Mouse (Mus musculus): ENCODE results near the gene Pcdh7. TPM values are rescaled to one million over a fixed set of nuclear protein-coding genes. Genes with fewer than 3 reads are reported as not detected.

Gene Pcdh7
- polyA plus RNA-seq, 1 experiment from 2014 or later: 6.8 TPM

DNA sequence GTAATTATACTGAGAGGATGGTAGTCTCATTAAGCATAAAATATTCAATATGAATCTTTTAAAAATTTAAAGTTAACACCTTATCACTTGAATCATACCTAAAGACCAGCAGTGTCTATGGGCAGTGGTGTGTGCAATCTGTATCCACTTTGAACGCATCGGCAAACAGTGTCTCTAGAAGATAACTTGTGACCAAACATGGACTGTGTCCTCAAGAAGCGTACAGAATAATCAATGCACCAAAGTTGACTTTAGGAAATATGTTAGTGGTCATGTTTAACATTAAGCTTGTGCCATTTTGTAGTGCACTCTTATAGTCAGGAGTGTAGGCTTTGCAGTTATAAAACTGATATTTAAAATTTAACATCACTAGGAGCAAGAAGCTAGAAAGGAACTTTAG is 110.7 kb downstream of the Pcdh7 start:
- ATAC-seq (ENCODE audit: insufficient number of reproducible peaks, low FRiP score, low TSS enrichment, low read depth): no peak
- 95% methylated on average over 3 of the region's 3 CpGs for WGBS
- no peaks in the 10 kb centered on the region for H3K9me3 ChIP-seq (ENCODE audit: control insufficient read depth, low read length)

DNA sequence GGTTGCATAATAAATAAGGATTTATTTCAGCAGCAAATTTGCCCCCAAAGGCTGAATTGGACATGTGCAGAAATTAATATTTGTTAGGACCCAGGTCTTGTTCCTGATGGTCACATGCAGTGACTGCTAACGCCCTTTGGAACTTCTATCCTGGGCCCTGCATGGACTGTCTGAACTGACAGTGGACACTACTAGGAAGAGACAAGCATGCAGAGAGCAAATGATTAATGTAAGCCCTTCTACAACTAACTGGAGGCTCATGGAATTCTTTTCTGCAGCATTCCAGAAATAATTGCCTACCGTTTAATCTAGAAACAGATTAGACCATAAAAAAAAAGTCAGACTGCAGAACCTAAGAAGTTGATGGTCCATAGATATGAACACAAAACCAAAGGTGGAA is 119.4 kb downstream of the Pcdh7 start:
- no peak overlapping the region for H3K9ac ChIP-seq (ENCODE audit: low read length)
- no peak for DNase-seq (ENCODE audit: low spot score)

More for the DNA sequence above, 110.7 kb downstream of the Pcdh7 start:
- Histone ChIP-seq H3K9ac (ENCODE audit: low read length) (no peak overlapping the region), H3K4me2 (ENCODE audit: low read depth, severe bottlenecking) (no peak overlapping the region), H3K4me3 (ENCODE audit: low read depth, low read length) (no peak overlapping the region), H3K4me1 (ENCODE audit: control insufficient read depth, insufficient read depth, low read length) (no peaks in the 10 kb centered on the region), H3K27me3 (ENCODE audit: control insufficient read depth, insufficient read depth, low read length) (no peaks in the 10 kb centered on the region), H3K27ac (replicated peaks; ENCODE audit: low read depth, low read length) (no peak overlapping the region), H3K36me3 (ENCODE audit: control insufficient read depth, insufficient read depth, low read length) (no peaks in the 10 kb centered on the region)
- DNase-seq (ENCODE audit: low spot score): no peak

DNA sequence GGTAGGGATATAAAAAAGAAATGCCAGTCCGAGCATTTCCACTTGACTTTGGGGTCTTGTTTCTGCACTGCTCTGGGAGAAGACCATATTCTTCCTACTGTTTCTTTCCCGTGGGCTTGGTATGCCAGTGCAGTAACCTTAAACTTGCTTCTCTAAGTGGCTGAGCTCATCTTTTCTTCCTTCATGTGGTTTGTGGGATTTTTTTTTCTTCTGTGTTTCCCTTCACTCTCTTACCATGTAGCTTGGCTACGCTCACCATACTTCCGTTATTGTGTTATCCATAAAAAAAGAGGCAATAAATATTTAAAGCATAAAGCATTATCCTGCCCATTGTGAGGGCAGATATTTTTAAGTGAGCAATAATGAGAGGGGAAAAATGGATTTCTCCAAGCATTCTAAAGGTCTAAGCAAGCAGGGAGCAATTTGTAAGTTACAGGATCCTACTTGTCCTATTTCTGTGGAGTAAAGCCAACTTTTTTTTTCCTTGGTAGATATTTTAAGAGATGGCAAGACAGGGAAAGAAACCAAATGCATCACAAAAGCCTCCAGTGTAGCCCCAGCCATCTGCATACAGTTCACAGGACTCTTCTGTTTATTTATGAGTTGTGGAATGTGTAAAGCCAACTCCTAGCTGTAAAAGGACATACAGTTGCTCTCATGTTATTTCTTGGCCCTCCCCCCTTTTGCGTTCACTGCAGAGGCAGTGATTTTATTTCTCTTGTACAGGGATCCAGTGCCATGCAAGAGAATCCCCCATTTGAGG is 123.8 kb downstream of the Pcdh7 start:
- Histone ChIP-seq H3K4me3 (ENCODE audit: low read depth, low read length) (no peak overlapping the region), H3K4me1 (ENCODE audit: control insufficient read depth, insufficient read depth, low read length) (no peaks in the 10 kb centered on the region), H3K27ac (replicated peaks; ENCODE audit: low read depth, low read length) (no peak overlapping the region), H3K36me3 (ENCODE audit: control insufficient read depth, insufficient read depth, low read length) (no peaks in the 10 kb centered on the region), H3K9ac (ENCODE audit: low read length) (no peak overlapping the region), H3K9me3 (ENCODE audit: control insufficient read depth, low read length) (no peaks in the 10 kb centered on the region), H3K27me3 (ENCODE audit: control insufficient read depth, insufficient read depth, low read length) (no peaks in the 10 kb centered on the region), H3K4me2 (ENCODE audit: low read depth, severe bottlenecking) (no peak overlapping the region)
- DNase-seq (ENCODE audit: low spot score): no peak
- no peak for ATAC-seq (ENCODE audit: insufficient number of reproducible peaks, low FRiP score, low TSS enrichment, low read depth)
- WGBS: 72% methylated on average over 5 of the region's 5 CpGs

More for the DNA sequence above, 119.4 kb downstream of the Pcdh7 start:
- no peak overlapping the region for H3K4me2 ChIP-seq (ENCODE audit: low read depth, severe bottlenecking)
- 49% methylated on average over 2 of the region's 2 CpGs for WGBS
- no peaks in the 10 kb centered on the region for H3K27me3 ChIP-seq (ENCODE audit: control insufficient read depth, insufficient read depth, low read length)
- ATAC-seq (ENCODE audit: insufficient number of reproducible peaks, low FRiP score, low TSS enrichment, low read depth): no peak
- no peak overlapping the region for H3K27ac ChIP-seq (replicated peaks; ENCODE audit: low read depth, low read length)
- no peaks in the 10 kb centered on the region for H3K36me3 ChIP-seq (ENCODE audit: control insufficient read depth, insufficient read depth, low read length)
- H3K9me3 ChIP-seq (ENCODE audit: control insufficient read depth, low read length): no peaks in the 10 kb centered on the region
- no peak overlapping the region for H3K4me3 ChIP-seq (ENCODE audit: low read depth, low read length)
- H3K4me1 ChIP-seq (ENCODE audit: control insufficient read depth, insufficient read depth, low read length): no peaks in the 10 kb centered on the region

DNA sequence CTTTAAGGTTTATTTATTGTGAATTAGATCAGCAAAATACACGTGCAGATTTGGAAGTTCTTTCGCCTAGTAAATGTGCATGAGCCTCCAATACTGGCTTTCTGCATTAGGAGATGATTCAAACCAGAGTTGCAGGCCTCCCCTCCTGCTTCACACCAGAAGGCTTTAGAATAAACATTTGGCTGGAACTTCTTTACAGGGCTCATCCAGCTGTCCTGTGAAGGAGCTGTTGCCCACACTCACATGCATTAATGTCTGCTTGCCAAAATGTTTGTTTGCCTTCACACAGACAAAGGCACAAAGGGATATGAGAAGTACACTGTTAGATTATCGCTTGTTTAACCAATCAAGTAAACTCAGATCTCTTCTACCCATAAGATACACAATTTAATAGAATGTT is 129.7 kb downstream of the Pcdh7 start:
- 38% methylated on average over 3 of the region's 3 CpGs for WGBS
- no peak overlapping the region for H3K4me2 ChIP-seq (ENCODE audit: low read depth, severe bottlenecking)
- DNase-seq (ENCODE audit: low spot score) (no peak), ATAC-seq (ENCODE audit: insufficient number of reproducible peaks, low FRiP score, low TSS enrichment, low read depth) (no peak)
- no peaks in the 10 kb centered on the region for H3K9me3 ChIP-seq (ENCODE audit: control insufficient read depth, low read length)
- H3K4me1 ChIP-seq (ENCODE audit: control insufficient read depth, insufficient read depth, low read length): no peaks in the 10 kb centered on the region
- H3K27me3 ChIP-seq (ENCODE audit: control insufficient read depth, insufficient read depth, low read length): no peaks in the 10 kb centered on the region
- no peak overlapping the region for H3K27ac ChIP-seq (replicated peaks; ENCODE audit: low read depth, low read length)
- H3K36me3 ChIP-seq (ENCODE audit: control insufficient read depth, insufficient read depth, low read length): no peaks in the 10 kb centered on the region
- H3K9ac ChIP-seq (ENCODE audit: low read length): no peak overlapping the region
- H3K4me3 ChIP-seq (ENCODE audit: low read depth, low read length): no peak overlapping the region

DNA sequence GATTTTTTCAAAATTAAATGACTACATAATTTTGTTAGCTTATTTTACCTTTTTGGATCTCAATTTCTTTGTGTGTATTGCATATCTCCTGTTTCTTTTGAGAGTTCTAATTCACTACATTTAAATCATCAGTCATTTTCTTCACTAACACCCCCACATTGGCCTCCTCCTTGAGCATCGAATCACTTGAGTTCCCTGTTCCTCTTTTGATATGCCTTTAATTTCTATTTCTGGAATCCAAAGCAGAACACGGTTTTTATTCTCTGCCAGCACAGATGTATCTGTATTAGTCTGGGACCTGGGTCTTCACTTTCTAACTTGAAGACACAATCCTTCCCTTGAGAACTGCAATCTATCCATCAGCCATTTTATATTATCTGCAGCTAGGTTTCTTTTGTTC is 132.3 kb downstream of the Pcdh7 start:
- H3K9ac ChIP-seq (ENCODE audit: low read length): no peak overlapping the region

DNA sequence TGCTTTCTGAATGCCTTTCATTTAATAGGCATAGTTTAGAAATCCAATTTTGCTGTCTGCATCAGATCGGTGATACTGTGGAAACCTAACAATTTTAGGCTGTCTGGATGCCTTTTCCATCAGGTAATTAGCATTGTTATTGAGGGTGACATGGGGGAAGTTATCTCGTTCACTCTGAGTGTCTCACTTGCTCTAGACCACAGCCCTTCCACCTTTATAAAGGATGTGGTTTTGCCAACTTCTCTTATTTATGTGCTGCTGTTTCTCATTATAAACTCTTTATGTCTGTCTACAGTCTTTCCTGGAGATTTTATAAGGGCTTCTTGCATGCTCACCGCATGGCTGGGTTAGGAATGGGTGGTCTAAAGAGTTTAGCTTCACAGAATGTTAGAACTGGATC is 139.5 kb downstream of the Pcdh7 start:
- H3K27me3 ChIP-seq (ENCODE audit: control insufficient read depth, insufficient read depth, low read length): no peaks in the 10 kb centered on the region
- no peaks in the 10 kb centered on the region for H3K36me3 ChIP-seq (ENCODE audit: control insufficient read depth, insufficient read depth, low read length)
- DNase-seq (ENCODE audit: low spot score) (peak; percentile 37), ATAC-seq (ENCODE audit: insufficient number of reproducible peaks, low FRiP score, low TSS enrichment, low read depth) (no peak)
- no peak overlapping the region for H3K27ac ChIP-seq (replicated peaks; ENCODE audit: low read depth, low read length)
- no peak overlapping the region for H3K4me3 ChIP-seq (ENCODE audit: low read depth, low read length)
- no peak overlapping the region for H3K4me2 ChIP-seq (ENCODE audit: low read depth, severe bottlenecking)
- H3K4me1 ChIP-seq (ENCODE audit: control insufficient read depth, insufficient read depth, low read length): peaks cover 4% of the 10 kb centered on the region; the same call in 1 of the 2 replicates
- WGBS: 11% methylated on average over 3 of the region's 3 CpGs
- H3K9ac ChIP-seq (ENCODE audit: low read length): no peak overlapping the region
- H3K9me3 ChIP-seq (ENCODE audit: control insufficient read depth, low read length): no peaks in the 10 kb centered on the region

More for the DNA sequence above, 132.3 kb downstream of the Pcdh7 start:
- no peaks in the 10 kb centered on the region for H3K4me1 ChIP-seq (ENCODE audit: control insufficient read depth, insufficient read depth, low read length)
- ATAC-seq (ENCODE audit: insufficient number of reproducible peaks, low FRiP score, low TSS enrichment, low read depth) (no peak), DNase-seq (ENCODE audit: low spot score) (no peak)
- 95% methylated on average over 2 of the region's 2 CpGs for WGBS
- no peaks in the 10 kb centered on the region for H3K36me3 ChIP-seq (ENCODE audit: control insufficient read depth, insufficient read depth, low read length)
- H3K9me3 ChIP-seq (ENCODE audit: control insufficient read depth, low read length): no peaks in the 10 kb centered on the region
- H3K27ac ChIP-seq (replicated peaks; ENCODE audit: low read depth, low read length): no peak overlapping the region
- H3K4me2 ChIP-seq (ENCODE audit: low read depth, severe bottlenecking): no peak overlapping the region
- no peaks in the 10 kb centered on the region for H3K27me3 ChIP-seq (ENCODE audit: control insufficient read depth, insufficient read depth, low read length)
- H3K4me3 ChIP-seq (ENCODE audit: low read depth, low read length): no peak overlapping the region

DNA sequence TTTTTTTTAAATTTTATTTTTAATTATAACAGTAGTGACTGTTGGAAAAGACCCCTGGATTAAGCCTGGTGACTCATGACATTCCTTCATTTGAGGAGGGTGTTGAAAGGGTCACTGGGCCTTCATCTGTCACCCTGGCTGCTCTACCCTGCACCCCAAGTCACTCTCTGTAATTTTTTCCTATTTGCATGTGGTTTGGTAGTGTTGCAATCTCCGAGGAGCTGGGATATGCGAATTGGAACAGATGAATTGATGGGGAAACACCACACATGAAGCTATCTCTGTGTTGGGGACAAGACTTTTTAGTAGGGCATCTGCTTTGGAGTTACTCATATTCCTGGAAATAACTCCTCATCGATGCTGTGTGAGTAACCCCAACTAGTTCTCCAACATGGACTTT is 146.5 kb downstream of the Pcdh7 start:
- DNase-seq (ENCODE audit: low spot score) (no peak), ATAC-seq (ENCODE audit: insufficient number of reproducible peaks, low FRiP score, low TSS enrichment, low read depth) (no peak)
- no peak overlapping the region for H3K27ac ChIP-seq (replicated peaks; ENCODE audit: low read depth, low read length)
- H3K4me2 ChIP-seq (ENCODE audit: low read depth, severe bottlenecking): no peak overlapping the region
- WGBS: 95% methylated on average over 3 of the region's 3 CpGs
- H3K4me1 ChIP-seq (ENCODE audit: control insufficient read depth, insufficient read depth, low read length): peaks cover 3% of the 10 kb centered on the region; the same call in 1 of the 2 replicates
- H3K9me3 ChIP-seq (ENCODE audit: control insufficient read depth, low read length): no peaks in the 10 kb centered on the region
- H3K36me3 ChIP-seq (ENCODE audit: control insufficient read depth, insufficient read depth, low read length): no peaks in the 10 kb centered on the region
- H3K27me3 ChIP-seq (ENCODE audit: control insufficient read depth, insufficient read depth, low read length): no peaks in the 10 kb centered on the region
- H3K4me3 ChIP-seq (ENCODE audit: low read depth, low read length): no peak overlapping the region
- H3K9ac ChIP-seq (ENCODE audit: low read length): no peak overlapping the region

DNA sequence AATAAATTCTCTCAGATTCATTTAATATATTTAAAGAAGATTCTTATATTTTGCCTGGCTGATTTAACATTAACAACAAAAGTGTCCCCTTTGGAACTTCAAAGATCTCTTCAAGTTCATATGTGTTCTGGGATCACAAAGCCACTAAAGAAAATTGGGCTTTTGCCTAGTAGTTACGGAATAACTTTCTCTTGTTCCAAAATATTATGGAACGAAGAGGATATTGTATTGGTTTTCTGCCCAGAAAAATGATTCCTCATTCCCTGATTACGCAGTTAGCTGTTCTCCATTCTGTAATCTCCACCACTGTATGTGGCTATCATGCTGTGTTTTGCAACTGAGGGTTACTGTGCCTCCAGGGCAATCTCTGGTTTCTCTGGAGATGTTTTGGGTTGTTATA is 147.5 kb downstream of the Pcdh7 start:
- 92% methylated on average over 3 of the region's 3 CpGs for WGBS
- DNase-seq (ENCODE audit: low spot score): no peak

DNA sequence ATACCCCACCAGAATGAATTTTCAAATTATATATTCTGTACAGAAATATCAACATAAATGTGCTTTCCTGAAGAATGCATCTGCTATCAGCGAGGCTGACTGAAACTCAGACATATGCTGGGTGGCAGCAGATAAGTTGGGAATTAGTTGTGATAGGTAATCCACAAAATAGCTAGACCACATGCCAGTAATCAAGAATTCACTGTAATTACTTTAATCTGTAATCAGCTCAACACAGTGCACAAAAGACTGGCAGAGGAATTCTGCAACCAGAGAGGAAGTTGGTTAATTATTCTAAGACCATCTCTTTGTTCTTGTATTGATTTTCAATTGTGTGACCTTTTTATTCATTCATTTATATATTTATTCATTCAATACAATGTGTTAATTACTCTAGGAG is 148.3 kb downstream of the Pcdh7 start:
- Histone ChIP-seq H3K4me3 (ENCODE audit: low read depth, low read length) (no peak overlapping the region), H3K27me3 (ENCODE audit: control insufficient read depth, insufficient read depth, low read length) (no peaks in the 10 kb centered on the region), H3K4me2 (ENCODE audit: low read depth, severe bottlenecking) (no peak overlapping the region), H3K9ac (ENCODE audit: low read length) (no peak overlapping the region), H3K36me3 (ENCODE audit: control insufficient read depth, insufficient read depth, low read length) (no peaks in the 10 kb centered on the region), H3K9me3 (ENCODE audit: control insufficient read depth, low read length) (no peaks in the 10 kb centered on the region), H3K27ac (replicated peaks; ENCODE audit: low read depth, low read length) (no peak overlapping the region), H3K4me1 (ENCODE audit: control insufficient read depth, insufficient read depth, low read length) (peaks cover 3% of the 10 kb centered on the region; the same call in 1 of the 2 replicates)
- DNase-seq (ENCODE audit: low spot score): no peak
- WGBS: 84% methylated on average over 1 of the region's 1 CpGs
- no peak for ATAC-seq (ENCODE audit: insufficient number of reproducible peaks, low FRiP score, low TSS enrichment, low read depth)

More for the DNA sequence above, 147.5 kb downstream of the Pcdh7 start:
- Histone ChIP-seq H3K4me3 (ENCODE audit: low read depth, low read length) (no peak overlapping the region), H3K4me2 (ENCODE audit: low read depth, severe bottlenecking) (no peak overlapping the region), H3K4me1 (ENCODE audit: control insufficient read depth, insufficient read depth, low read length) (peaks cover 3% of the 10 kb centered on the region; the same call in 1 of the 2 replicates), H3K9ac (ENCODE audit: low read length) (no peak overlapping the region), H3K27ac (replicated peaks; ENCODE audit: low read depth, low read length) (no peak overlapping the region), H3K36me3 (ENCODE audit: control insufficient read depth, insufficient read depth, low read length) (no peaks in the 10 kb centered on the region), H3K9me3 (ENCODE audit: control insufficient read depth, low read length) (no peaks in the 10 kb centered on the region), H3K27me3 (ENCODE audit: control insufficient read depth, insufficient read depth, low read length) (no peaks in the 10 kb centered on the region)
- no peak for ATAC-seq (ENCODE audit: insufficient number of reproducible peaks, low FRiP score, low TSS enrichment, low read depth)
